Mouse (Mus musculus) liver, embryonic 13.5 days (tissue): ENCODE results near the gene Ccdc58. TPM values are rescaled to one million over a fixed set of nuclear protein-coding genes. Genes with fewer than 3 reads are reported as not detected.
"Not testable (repeated sequence)": the region's sequence is repeated elsewhere in the genome, so short reads cannot be mapped to it uniquely, and the experiment has no call there.

Experiments
- ATAC-seq: fragments of 200-750 bp; cut with Nextera tagmentation; 2 replicates; pipeline ENCODE4 v1.8.0; 2017; ENCODE audit warnings: low read depth, mild to moderate bottlenecking, moderate number of reproducible peaks, moderate library complexity
- DNase-seq: peaks from one replicate; pipeline ENCODE4 v3.0.0; 2022
- H3K27ac ChIP-seq: fragments of 300-500 bp; sonication (generic); 2 replicates; pipeline ENCODE4 v1.5.1; 2015; ENCODE audit warnings: moderate library complexity, mild to moderate bottlenecking, inconsistent platforms
- H3K27me3 ChIP-seq: fragments of 300-500 bp; sonication (generic); 2 replicates; pipeline ENCODE4 v1.6.1; 2015; ENCODE audit warnings: mild to moderate bottlenecking, inconsistent platforms
- H3K36me3 ChIP-seq: fragments of 300-500 bp; sonication (generic); 2 replicates; pipeline ENCODE4 v1.6.1; 2015; ENCODE audit warnings: mild to moderate bottlenecking, inconsistent platforms
- H3K4me1 ChIP-seq: fragments of 300-500 bp; sonication (generic); replicated peaks from 2 replicates; pipeline ENCODE4 v1.6.1; 2015; ENCODE audit warnings: inconsistent platforms
- H3K4me2 ChIP-seq: fragments of 300-500 bp; sonication (generic); 2 replicates; pipeline ENCODE4 v1.6.1; 2015; ENCODE audit warnings: inconsistent platforms, mild to moderate bottlenecking, moderate library complexity
- H3K4me3 ChIP-seq: fragments of 300-500 bp; sonication (generic); replicated peaks from 2 replicates; pipeline ENCODE4 v1.5.1; 2015; ENCODE audit warnings: mild to moderate bottlenecking, inconsistent platforms
- H3K9ac ChIP-seq: fragments of 300-500 bp; sonication (generic); 2 replicates; pipeline ENCODE4 v1.6.1; 2015; ENCODE audit warnings: mild to moderate bottlenecking, inconsistent platforms
- H3K9me3 ChIP-seq: fragments of 300-500 bp; sonication (generic); replicated peaks from 2 replicates; pipeline ENCODE4 v1.6.1; 2016; ENCODE audit warnings: inconsistent platforms
- WGBS: fragments of 180-500 bp; shearing (Covaris S2); methylation state at CpG from one replicate; pipeline ENCODE4 v1.1.7; 2015; ENCODE audit not compliant: insufficient replicate concordance; 5-methylcytosine and 5-hydroxymethylcytosine counted together
- polyA plus RNA-seq: library from polyadenylated mRNA; unstranded; fragments of >200 nt; fragmentation: Nextera tagmentation; extraction: Ambion mirVana; gene quantifications from 2 replicates; pipeline ENCODE4 v1.2.1, GENCODE M21; 2015

Ccdc58 gene
- 71.3 and 76.8 TPM in 2 replicates for polyA plus RNA-seq

- DNase-seq (peak; percentile 85), ATAC-seq (peak; percentile 94)
- Histone ChIP-seq H3K27me3 (no peaks in the 10 kb centered on the region), H3K4me2 (peak within 1 kb of the TSS; percentile 89), H3K4me1 (peaks cover 47% of the 10 kb centered on the region), H3K9me3 (no peaks in the 10 kb centered on the region), H3K4me3 (peak within 1 kb of the TSS; percentile 81), H3K36me3 (peaks cover 12% of the 10 kb centered on the region), H3K27ac (peak within 1 kb of the TSS; percentile 94), H3K9ac (peak within 1 kb of the TSS; percentile 91)
- under 1% methylated on average over 81 of the region's 81 CpGs for WGBS
These were observed at the start of gene Ccdc58, which contains the start of gene Fam162a for GRCm38 (mm10) chr16:36071450-36072379. Gene Ccdc58 (plus strand): TSS chr16:36071685. Gene Fam162a (minus strand): TSS chr16:36071594.

DNA sequence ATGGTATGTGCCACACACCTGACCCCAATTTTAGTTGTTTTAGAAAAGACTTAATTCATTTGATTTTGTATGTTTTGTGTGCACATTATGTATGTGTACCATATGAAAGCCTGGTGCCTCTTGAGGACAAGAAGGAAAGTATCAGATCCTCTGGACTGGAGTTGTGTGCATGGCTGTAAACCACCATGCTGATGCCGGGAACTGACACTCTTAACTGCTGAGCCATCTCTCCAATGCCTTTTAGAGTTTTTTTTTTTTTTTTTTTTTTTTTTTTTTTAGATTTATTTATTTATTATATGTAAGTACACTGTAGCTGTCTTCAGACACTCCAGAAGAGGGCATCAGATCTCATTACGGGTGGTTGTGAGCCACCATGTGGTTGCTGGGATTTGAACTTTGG is 43.4 kb upstream of the Ccdc58 start:
- WGBS = 76% methylated on average over 1 of the region's 2 CpGs
- not testable (repeated sequence) for H3K4me2 ChIP-seq, ATAC-seq, H3K9me3 ChIP-seq, H3K4me3 ChIP-seq, H3K4me1 ChIP-seq, H3K9ac ChIP-seq, H3K27me3 ChIP-seq, DNase-seq, H3K27ac ChIP-seq
- H3K36me3 ChIP-seq = peaks cover 57% of the 10 kb centered on the region

GRCm38 (mm10) chr16:36040640-36041624 is 30.6 kb upstream of the Ccdc58 start, which contains the start of gene Wdr5b:
Gene Wdr5b (plus strand): TSS chr16:36041190.
- Histone ChIP-seq H3K4me1 (peaks cover 16% of the 10 kb centered on the region), H3K4me2 (peak within 1 kb of the TSS; percentile 83), H3K4me3 (peak within 1 kb of the TSS; percentile 70), H3K9ac (peak within 1 kb of the TSS; percentile 78), H3K27ac (peak within 1 kb of the TSS; percentile 82), H3K27me3 (no peaks in the 10 kb centered on the region), H3K9me3 (no peaks in the 10 kb centered on the region), H3K36me3 (peaks cover 29% of the 10 kb centered on the region)
- ATAC-seq (peak; percentile 96), DNase-seq (peak; percentile 84)
- under 1% methylated on average over 39 of the region's 39 CpGs for WGBS

DNA sequence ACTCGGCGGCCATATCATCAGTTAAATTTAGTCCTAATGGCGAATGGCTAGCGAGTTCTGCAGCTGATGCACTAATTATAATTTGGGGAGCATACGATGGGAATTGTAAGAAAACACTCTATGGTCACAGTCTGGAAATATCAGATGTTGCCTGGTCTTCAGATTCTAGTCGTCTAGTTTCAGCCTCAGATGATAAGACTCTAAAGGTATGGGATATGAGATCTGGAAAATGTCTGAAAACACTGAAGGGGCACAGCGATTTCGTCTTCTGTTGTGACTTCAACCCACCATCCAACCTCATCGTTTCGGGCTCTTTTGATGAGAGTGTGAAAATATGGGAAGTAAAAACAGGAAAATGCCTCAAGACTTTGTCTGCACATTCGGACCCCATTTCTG is 29.9 kb upstream of the Ccdc58 start:
- H3K36me3 ChIP-seq = peaks cover 34% of the 10 kb centered on the region
- DNase-seq = no peak
- 16% methylated on average over 11 of the region's 11 CpGs for whole genome bisulfite sequencing
- H3K4me1 ChIP-seq = peaks cover 16% of the 10 kb centered on the region
- H3K4me3 ChIP-seq = peak overlapping the region; percentile 70
- ATAC-seq = no peak
- no peaks in the 10 kb centered on the region for H3K9me3 ChIP-seq
- H3K27me3 ChIP-seq = no peaks in the 10 kb centered on the region
- peak overlapping the region; percentile 82 for H3K27ac ChIP-seq
- peak overlapping the region; percentile 78 for H3K9ac ChIP-seq
- peak overlapping the region; percentile 83 for H3K4me2 ChIP-seq

DNA sequence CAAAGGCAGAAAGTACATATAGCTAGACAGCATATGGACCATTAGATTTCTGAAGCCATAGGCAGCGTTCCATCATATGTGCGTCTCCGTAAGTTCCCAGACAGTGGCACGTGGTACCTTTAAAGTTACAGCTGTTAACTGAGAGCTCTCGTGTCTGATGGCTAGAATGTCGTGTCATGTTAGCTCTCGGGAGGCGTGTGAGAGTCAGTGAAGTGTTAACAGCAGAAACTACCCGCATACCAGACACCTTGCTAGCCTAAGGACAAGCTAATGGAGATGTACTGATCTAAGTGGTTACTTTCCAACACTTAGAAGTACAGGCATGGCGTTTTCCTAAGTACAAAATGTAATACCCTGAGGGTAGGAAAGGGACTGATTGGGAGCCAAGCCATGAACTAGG is 28.4 kb upstream of the Ccdc58 start:
- no peak overlapping the region for H3K27ac ChIP-seq
- ATAC-seq = no peak
- H3K4me1 ChIP-seq = peaks cover 16% of the 10 kb centered on the region
- H3K4me2 ChIP-seq = no peak overlapping the region
- H3K4me3 ChIP-seq = no peak overlapping the region
- WGBS = 85% methylated on average over 10 of the region's 10 CpGs
- H3K27me3 ChIP-seq = no peaks in the 10 kb centered on the region
- peaks cover 42% of the 10 kb centered on the region for H3K36me3 ChIP-seq
- no peak for DNase-seq
- H3K9me3 ChIP-seq = no peaks in the 10 kb centered on the region
- H3K9ac ChIP-seq = no peak overlapping the region

DNA sequence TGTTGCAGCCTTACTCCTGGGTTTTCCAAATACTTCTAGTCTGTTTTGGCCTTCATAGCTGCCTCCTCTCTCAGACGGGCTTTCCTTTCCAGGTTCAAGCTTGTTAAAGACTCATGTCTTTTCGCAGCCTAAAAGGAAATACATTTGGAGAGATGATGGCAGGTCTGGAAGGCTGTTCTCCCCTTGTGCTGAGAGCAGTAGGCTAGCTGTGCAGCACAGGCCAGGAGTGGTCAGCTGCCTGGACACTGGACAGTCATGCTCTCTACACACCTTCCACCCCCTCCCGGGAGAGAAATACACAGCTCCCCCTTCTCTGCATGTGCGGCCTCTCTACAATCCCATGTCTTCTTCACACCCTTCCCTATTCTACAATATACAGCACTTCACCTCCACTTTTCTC is 27.5 kb upstream of the Ccdc58 start:
- no peak overlapping the region for H3K4me3 ChIP-seq

GRCm38 (mm10) chr16:36047538-36047937 is 23.9 kb upstream of the Ccdc58 start:
- ATAC-seq = no peak
- no peak overlapping the region for H3K27ac ChIP-seq
- H3K27me3 ChIP-seq = no peaks in the 10 kb centered on the region
- peaks cover 85% of the 10 kb centered on the region for H3K36me3 ChIP-seq
- no peak overlapping the region for H3K9ac ChIP-seq
- WGBS = 79% methylated on average over 4 of the region's 4 CpGs
- H3K9me3 ChIP-seq = no peaks in the 10 kb centered on the region
- H3K4me1 ChIP-seq = peaks cover 2% of the 10 kb centered on the region
- H3K4me2 ChIP-seq = no peak overlapping the region
- DNase-seq = no peak
- no peak overlapping the region for H3K4me3 ChIP-seq

More for the DNA sequence above, 27.5 kb upstream of the Ccdc58 start:
- Histone ChIP-seq H3K9ac (no peak overlapping the region), H3K27me3 (no peaks in the 10 kb centered on the region), H3K27ac (no peak overlapping the region), H3K4me1 (peaks cover 16% of the 10 kb centered on the region), H3K4me2 (no peak overlapping the region), H3K9me3 (no peaks in the 10 kb centered on the region), H3K36me3 (peaks cover 51% of the 10 kb centered on the region)
- no peak for ATAC-seq
- no peak for DNase-seq
- 79% methylated on average over 4 of the region's 4 CpGs for WGBS

DNA sequence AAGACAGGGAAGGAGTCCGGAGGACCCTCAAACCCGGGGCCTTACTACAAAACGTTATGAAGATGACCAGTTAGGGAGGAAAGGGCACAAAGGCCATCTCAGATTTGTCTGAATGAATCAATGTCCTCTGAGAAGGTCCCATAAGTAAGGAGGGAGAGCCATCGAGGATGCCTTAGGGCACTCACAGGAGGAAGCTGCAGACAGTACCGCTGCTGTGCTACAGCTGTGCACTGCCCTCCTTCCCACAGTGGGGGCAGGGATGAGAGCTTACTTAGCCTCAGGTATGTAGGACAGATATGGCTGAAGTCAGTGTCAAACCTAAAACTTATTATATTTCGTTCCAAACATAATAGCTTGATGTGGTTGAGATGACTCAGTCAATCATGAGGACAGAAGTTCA is 20.0 kb upstream of the Ccdc58 start:
- Histone ChIP-seq H3K4me3 (no peak overlapping the region), H3K36me3 (peaks cover 65% of the 10 kb centered on the region)

DNA sequence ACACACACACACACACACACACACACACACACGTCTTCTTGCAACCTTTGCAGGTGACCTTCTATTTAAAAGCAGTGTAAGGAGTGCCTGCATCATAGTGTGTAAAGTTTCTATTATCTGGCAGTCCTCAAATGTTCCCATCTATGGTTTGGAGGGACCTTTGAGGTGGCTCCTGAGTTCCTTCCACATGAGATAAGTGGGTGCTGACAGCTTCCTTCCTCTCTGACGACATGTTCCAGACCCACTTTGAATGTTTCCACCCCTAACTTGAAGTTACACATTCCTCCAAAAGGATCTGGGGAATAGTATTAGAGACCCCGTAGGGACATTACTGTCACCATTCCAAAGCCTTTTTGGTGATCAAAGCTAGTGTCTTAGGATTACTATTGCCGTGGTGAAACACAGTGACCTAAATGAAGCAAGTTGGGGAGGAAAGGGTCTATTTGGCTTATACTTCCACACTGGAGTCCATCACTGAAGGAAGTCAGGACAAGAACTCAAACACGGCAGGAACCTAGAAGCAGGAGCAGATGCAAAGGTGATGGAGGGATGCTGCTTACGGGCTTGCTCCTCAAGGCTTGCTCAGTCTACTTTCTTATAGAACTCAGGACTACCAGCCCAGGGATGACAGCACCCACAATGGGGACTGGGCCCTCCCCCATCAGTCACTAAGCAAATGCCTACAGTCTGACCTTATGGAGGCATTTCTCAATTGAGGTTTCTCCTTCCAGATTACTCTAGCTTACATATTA is 17.8 kb upstream of the Ccdc58 start:
- Histone ChIP-seq H3K4me2 (no peak overlapping the region), H3K4me1 (peaks cover 7% of the 10 kb centered on the region), H3K9me3 (no peaks in the 10 kb centered on the region), H3K27ac (no peak overlapping the region), H3K36me3 (peaks cover 48% of the 10 kb centered on the region), H3K27me3 (no peaks in the 10 kb centered on the region), H3K9ac (no peak overlapping the region), H3K4me3 (no peak overlapping the region)
- DNase-seq (no peak), ATAC-seq (no peak)
- WGBS = 63% methylated on average over 6 of the region's 6 CpGs

More for the DNA sequence above, 20.0 kb upstream of the Ccdc58 start:
- 81% methylated on average over 6 of the region's 6 CpGs for WGBS
- Histone ChIP-seq H3K9ac (no peak overlapping the region), H3K27ac (no peak overlapping the region), H3K27me3 (no peaks in the 10 kb centered on the region), H3K9me3 (no peaks in the 10 kb centered on the region), H3K4me2 (no peak overlapping the region), H3K4me1 (no peaks in the 10 kb centered on the region)
- ATAC-seq (no peak), DNase-seq (no peak)

DNA sequence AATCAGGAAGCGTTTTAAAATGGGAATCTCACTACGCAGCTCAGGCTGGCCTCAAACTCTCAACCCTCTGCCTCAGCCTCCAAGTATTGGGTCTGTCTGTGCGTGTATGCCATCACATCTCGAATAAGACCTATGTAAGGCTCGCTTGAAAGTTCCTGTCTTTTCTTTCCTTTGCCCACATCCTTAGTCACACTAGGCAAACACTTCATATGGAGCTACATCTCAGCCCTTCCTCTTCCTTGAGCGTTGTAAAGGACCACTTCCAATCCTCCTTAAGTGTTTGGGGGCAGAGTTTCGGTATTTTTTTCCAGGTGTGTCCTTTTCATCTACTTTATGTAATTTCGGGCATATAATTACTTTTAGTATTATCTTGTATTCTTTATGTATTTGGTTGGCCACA is 16.6 kb upstream of the Ccdc58 start:
- DNase-seq (no peak), ATAC-seq (no peak)
- Histone ChIP-seq H3K27me3 (no peaks in the 10 kb centered on the region), H3K4me1 (peaks cover 12% of the 10 kb centered on the region), H3K27ac (no peak overlapping the region), H3K9me3 (no peaks in the 10 kb centered on the region), H3K4me3 (no peak overlapping the region), H3K4me2 (no peak overlapping the region), H3K36me3 (peaks cover 36% of the 10 kb centered on the region), H3K9ac (no peak overlapping the region)
- whole genome bisulfite sequencing = 85% methylated on average over 8 of the region's 8 CpGs
